Mouse (Mus musculus) cerebellum, adult 2 months (tissue): ENCODE results near the gene Ms4a1.

Experiments
- CTCF ChIP-seq: fragments of 200-500 bp; IDR thresholded peaks from 2 replicates; pipeline ENCODE4 v1.5.1; 2011; ENCODE audit warnings: low read depth, mild to moderate bottlenecking, control low read depth, low read length, moderate library complexity, borderline replicate concordance; ENCODE audit not compliant: insufficient read depth
- POLR2A ChIP-seq: fragments of 200-500 bp; IDR thresholded peaks from 2 replicates; pipeline ENCODE4 v1.6.1; 2011; ENCODE audit warnings: low read length, control low read depth, borderline replicate concordance; ENCODE audit not compliant: insufficient read depth

DNA sequence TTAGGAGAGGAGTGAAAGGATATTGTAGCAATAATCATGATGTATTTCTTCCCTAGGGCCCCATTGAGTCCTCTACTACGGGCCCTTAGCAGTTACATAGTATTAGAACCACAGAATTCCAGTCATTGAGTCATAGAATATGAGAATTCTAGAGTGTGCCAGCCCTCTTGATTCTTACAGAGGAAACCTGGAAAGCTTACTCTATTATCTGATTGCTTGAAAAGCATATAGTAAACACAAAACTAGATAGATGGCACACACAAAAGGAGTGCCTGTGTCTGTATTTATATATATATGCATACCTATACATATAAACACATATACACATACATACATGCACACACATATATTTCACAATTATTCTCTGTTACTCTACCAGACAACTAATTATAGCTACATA lies 48.3 kb upstream of the Ms4a1 start, which contains the start of gene Ms4a14:
- TF ChIP-seq CTCF (no peak), POLR2A (no peak)
